In the genomic region with DNA sequence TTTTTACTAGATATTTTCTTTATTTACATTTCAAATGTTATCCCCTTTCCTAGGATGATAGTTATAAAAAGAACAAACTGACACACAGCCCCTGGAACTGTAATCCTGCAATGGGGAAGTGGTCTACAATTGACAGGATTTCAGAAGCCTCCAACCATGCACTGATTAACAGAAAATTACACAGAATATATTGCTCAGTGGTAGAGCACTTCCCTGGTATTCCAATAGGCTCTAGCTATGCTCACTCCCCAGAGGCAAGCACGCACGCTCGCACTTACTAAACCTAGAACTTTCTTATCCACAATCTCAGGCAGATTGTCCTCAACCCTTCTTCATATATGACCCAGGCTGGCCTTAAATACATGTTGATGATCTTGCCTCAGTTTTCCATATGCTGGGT, we compare ENCODE assay signal across 8 mouse cellular contexts. TPM values are rescaled to one million over a fixed set of nuclear protein-coding genes. Genes with fewer than 3 reads are reported as not detected.
DNase-seq lines count a peak whose midpoint lies in the region; ATAC-seq and TF ChIP-seq lines count a peak whose summit lies in the region.

No protein-coding gene starts in this region.

- H3K4me3 ChIP-seq in layer of hippocampus, adult 2 months = peak overlapping the region; percentile 76
- H3K4me3 ChIP-seq in embryonic facial prominence, embryonic 10.5 days = peak overlapping the region; percentile 70
- peak overlapping the region; percentile 73 for H3K4me3 ChIP-seq in myocyte

- no peak for DNase-seq in layer of hippocampus, adult 2 months (ENCODE audit: low spot score in 2 of 2)
- no peak for DNase-seq in layer of hippocampus, adult 9-10 months (ENCODE audit: low spot score)
- DNase-seq in embryonic facial prominence, embryonic 10.5 days (ENCODE audit: low spot score) = no peak
- no peak for DNase-seq in right cerebral cortex, adult 2 months (ENCODE audit: low spot score in 2 of 2)
- no peak for DNase-seq in gastrocnemius, adult 18-20 months (ENCODE audit: low spot score)
- DNase-seq in kidney, adult 18-20 months = no peak

- peaks cover 35% of the 10 kb centered on the region for H3K79me2 ChIP-seq in myocyte (ENCODE audit: control insufficient read depth, insufficient read depth)

- peak overlapping the region; percentile 87 for H3K27ac ChIP-seq in layer of hippocampus, adult 2 months
- peak overlapping the region; percentile 92 for H3K27ac ChIP-seq in embryonic facial prominence, embryonic 10.5 days (replicated peaks)

- H3K4me2 ChIP-seq in myocyte (ENCODE audit: low read depth) = peak overlapping the region; percentile 85

- TF ChIP-seq POLR2A in myocyte (IDR thresholded peaks at IDR 0.05; ENCODE audit: insufficient read length, low read depth) = no peak

- WGBS in embryonic facial prominence, embryonic 10.5 days = 58% methylated on average over 3 of the region's 3 CpGs

- peaks cover 9% of the 10 kb centered on the region for H3K4me1 ChIP-seq in embryonic facial prominence, embryonic 10.5 days

- TF ChIP-seq CTCF in layer of hippocampus, adult 2 months (conservative IDR thresholded peaks at IDR 0.05) = no peak

- H3K9me3 ChIP-seq in embryonic facial prominence, embryonic 10.5 days = peaks cover 2% of the 10 kb centered on the region; the same call in 1 of the 2 replicates

- ATAC-seq in inflammation-experienced regulatory T-cells, adult 6 months = peak; percentile 4

- peak overlapping the region; percentile 42 for H3ac ChIP-seq in myocyte (ENCODE audit: control insufficient read depth, insufficient read length)

- H3K27me3 ChIP-seq in embryonic facial prominence, embryonic 10.5 days (replicated peaks; ENCODE audit: low read depth, poor library complexity, severe bottlenecking) = no peaks in the 10 kb centered on the region
- H3K27me3 ChIP-seq in myocyte (ENCODE audit: control insufficient read depth, insufficient read depth, insufficient read length) = no peaks in the 10 kb centered on the region

- H3K36me3 ChIP-seq in embryonic facial prominence, embryonic 10.5 days (replicated peaks) = 0 out of 2 replicates have a peak, but pooled peaks cover 6% of the 10 kb centered on the region
- H3K36me3 ChIP-seq in myocyte (ENCODE audit: control insufficient read depth, insufficient read depth) = no peaks in the 10 kb centered on the region

TF ChIP-seq in myocyte, 11 proteins besides CTCF, POLR2A, EP300 and RAD21:
- no peak for TF ChIP-seq USF1 (IDR thresholded peaks at IDR 0.05; ENCODE audit: low read depth)
- no peak for TF ChIP-seq E2F4 (IDR thresholded peaks at IDR 0.05; ENCODE audit: insufficient read depth)
- no peak for TF ChIP-seq TCF3 (IDR thresholded peaks at IDR 0.05; ENCODE audit: insufficient read length, low read depth)
- no peak for TF ChIP-seq SRF (IDR thresholded peaks at IDR 0.05; ENCODE audit: control insufficient read depth, insufficient read length, low read depth)
- no peak for TF ChIP-seq MYOG (IDR thresholded peaks at IDR 0.05; ENCODE audit: control insufficient read depth in 1 of 3, insufficient read depth in 1 of 3, insufficient read length in 2 of 3, low read depth in 2 of 3)
- no peak for TF ChIP-seq REST (IDR thresholded peaks at IDR 0.05; ENCODE audit: insufficient read depth, insufficient read length)
- TF ChIP-seq TCF12 (IDR thresholded peaks at IDR 0.05; ENCODE audit: insufficient read depth, poor library complexity, severe bottlenecking) = no peak
- TF ChIP-seq POLR2AphosphoS2 (IDR thresholded peaks at IDR 0.05; ENCODE audit: insufficient read length, low read depth) = no peak
- TF ChIP-seq MAX (IDR thresholded peaks at IDR 0.05; ENCODE audit: low read depth) = no peak
- TF ChIP-seq MYOD1 (IDR thresholded peaks at IDR 0.05; ENCODE audit: control insufficient read depth in 1 of 3, insufficient read length in 2 of 3, low read depth in 2 of 3) = no peak

RNA-seq across cellular contexts. Expression of a gene that starts 0.5 kb away (rescaled TPM):
- total RNA-seq in layer of hippocampus, adult 2 months (2021) = 10 to 100 TPM; 39.8 to 41.4 TPM
- 41.2 and 42.3 TPM in 2 replicates for polyA plus RNA-seq in embryonic facial prominence, embryonic 10.5 days (2016; fragmentation: Nextera tagmentation; extraction: Ambion mirVana)
- 10 to 100 TPM; 10.7 to 34.8 (median 19.7) TPM for polyA plus RNA-seq in inflammation-experienced regulatory T-cells, adult 6 months (2017; shearing (Covaris generic))
- polyA plus RNA-seq in myocyte (2012; fragmentation: generic; extraction: Trizol) = 6.0 TPM
- total RNA-seq in gastrocnemius, adult 18-20 months (2021) = 1 to 10 TPM; 6.6 to 9.4 TPM

RNA-seq across cellular contexts. Expression of a gene that starts 24.6 kb away (rescaled TPM):
- total RNA-seq in layer of hippocampus, adult 2 months (2021) = not detected
- not detected in 2 replicates for polyA plus RNA-seq in embryonic facial prominence, embryonic 10.5 days (2016; fragmentation: Nextera tagmentation; extraction: Ambion mirVana)
- polyA plus RNA-seq in inflammation-experienced regulatory T-cells, adult 6 months (2017; shearing (Covaris generic)) = not detected
- not detected for polyA plus RNA-seq in myocyte (2012; fragmentation: generic; extraction: Trizol)
- total RNA-seq in gastrocnemius, adult 18-20 months (2021) = not detected

RNA-seq across cellular contexts. Expression of a gene that starts 36.8 kb away (rescaled TPM):
- total RNA-seq in layer of hippocampus, adult 2 months (2021) = not detected
- not detected in 2 replicates for polyA plus RNA-seq in embryonic facial prominence, embryonic 10.5 days (2016; fragmentation: Nextera tagmentation; extraction: Ambion mirVana)
- under 1 TPM in 1 of 3 experiments, not detected in 2; 0.11 TPM for polyA plus RNA-seq in inflammation-experienced regulatory T-cells, adult 6 months (2017; shearing (Covaris generic))
- not detected for polyA plus RNA-seq in myocyte (2012; fragmentation: generic; extraction: Trizol)
- not detected for total RNA-seq in gastrocnemius, adult 18-20 months (2021)
